Mouse (Mus musculus) kidney, embryonic 14.5 days (tissue): ENCODE measurements around the gene Dnah8. TPM values are rescaled to one million over a fixed set of nuclear protein-coding genes. Genes with fewer than 3 reads are reported as not detected.

Experiments used
- ATAC-seq: fragments of 200-750 bp; cut with Nextera tagmentation; 2 replicates; pipeline ENCODE4 v1.8.0; 2017; ENCODE audit warnings: moderate number of reproducible peaks, mild to moderate bottlenecking, moderate TSS enrichment, moderate library complexity; ENCODE audit not compliant: low FRiP score, low TSS enrichment
- H3K27ac ChIP-seq: fragments of 300-500 bp; sonication (generic); 2 replicates; pipeline ENCODE4 v1.5.1; 2014; ENCODE audit warnings: low read depth, mild to moderate bottlenecking, low read length, moderate library complexity, mixed read lengths
- H3K27me3 ChIP-seq: fragments of 300-500 bp; sonication (generic); 2 replicates; pipeline ENCODE4 v1.6.1; 2014; ENCODE audit warnings: mild to moderate bottlenecking, low read length; ENCODE audit not compliant: control insufficient read depth, insufficient read depth
- H3K36me3 ChIP-seq: fragments of 300-500 bp; sonication (generic); 2 replicates; pipeline ENCODE4 v1.6.1; 2014; ENCODE audit warnings: low read length, mixed read lengths; ENCODE audit not compliant: control insufficient read depth, insufficient read depth
- H3K4me1 ChIP-seq: fragments of 300-500 bp; sonication (generic); 2 replicates; pipeline ENCODE4 v1.6.1; 2014; ENCODE audit warnings: low read length, mixed read lengths; ENCODE audit not compliant: control insufficient read depth, insufficient read depth
- H3K4me2 ChIP-seq: fragments of 300-500 bp; sonication (generic); replicated peaks from 2 replicates; pipeline ENCODE4 v1.6.1; 2014; ENCODE audit warnings: low read depth, mild to moderate bottlenecking, low read length
- H3K4me3 ChIP-seq: fragments of 300-500 bp; sonication (generic); 2 replicates; pipeline ENCODE4 v1.5.1; 2014; ENCODE audit warnings: mild to moderate bottlenecking, low read length
- H3K9ac ChIP-seq: fragments of 300-500 bp; sonication (generic); 2 replicates; pipeline ENCODE4 v1.6.1; 2014; ENCODE audit warnings: low read depth, mild to moderate bottlenecking, low read length, moderate library complexity
- H3K9me3 ChIP-seq: fragments of 300-500 bp; sonication (generic); 2 replicates; pipeline ENCODE4 v1.6.1; 2016; ENCODE audit warnings: low read length; ENCODE audit not compliant: control insufficient read depth
- WGBS: fragments of 180-500 bp; shearing (Covaris S2); extraction: QIAGEN DNeasy Blood & Tissue Kit; methylation state at CpG from one replicate; pipeline ENCODE4 v1.1.7; 2014; 5-methylcytosine and 5-hydroxymethylcytosine counted together
- polyA plus RNA-seq: library from polyadenylated mRNA; unstranded; fragments of >200 nt; fragmentation: Nextera tagmentation; extraction: Ambion mirVana; gene quantifications from 2 replicates; pipeline ENCODE4 v1.2.1, GENCODE M21; 2014

Dnah8 gene
- polyA plus RNA-seq, 1 experiment from 2014 or later = 0.61 TPM

GRCm38 (mm10) chr17:30764276-30764675, 140.1 kb downstream of the Dnah8 start:
- no peak overlapping the region for H3K4me3 ChIP-seq
- WGBS = 91% methylated on average over 8 of the region's 8 CpGs
- H3K4me2 ChIP-seq = no peak overlapping the region
- no peaks in the 10 kb centered on the region for H3K9me3 ChIP-seq
- H3K4me1 ChIP-seq = no peaks in the 10 kb centered on the region
- H3K27me3 ChIP-seq = no peaks in the 10 kb centered on the region
- ATAC-seq = no peak
- no peaks in the 10 kb centered on the region for H3K36me3 ChIP-seq
- no peak overlapping the region for H3K27ac ChIP-seq
- H3K9ac ChIP-seq = no peak overlapping the region

GRCm38 (mm10) chr17:30774416-30774815, 150.3 kb downstream of the Dnah8 start:
- no peak for ATAC-seq
- H3K9me3 ChIP-seq = no peaks in the 10 kb centered on the region
- H3K27me3 ChIP-seq = no peaks in the 10 kb centered on the region
- H3K9ac ChIP-seq = no peak overlapping the region
- H3K4me1 ChIP-seq = no peaks in the 10 kb centered on the region
- no peak overlapping the region for H3K27ac ChIP-seq
- H3K4me2 ChIP-seq = no peak overlapping the region
- H3K4me3 ChIP-seq = no peak overlapping the region
- no peaks in the 10 kb centered on the region for H3K36me3 ChIP-seq

GRCm38 (mm10) chr17:30775096-30775495, 150.9 kb downstream of the Dnah8 start:
- no peaks in the 10 kb centered on the region for H3K27me3 ChIP-seq
- no peak overlapping the region for H3K9ac ChIP-seq
- H3K36me3 ChIP-seq = no peaks in the 10 kb centered on the region
- no peaks in the 10 kb centered on the region for H3K9me3 ChIP-seq
- WGBS = 21% methylated on average over 5 of the region's 5 CpGs
- H3K27ac ChIP-seq = no peak overlapping the region
- H3K4me2 ChIP-seq = no peak overlapping the region
- no peak for ATAC-seq
- no peak overlapping the region for H3K4me3 ChIP-seq
- no peaks in the 10 kb centered on the region for H3K4me1 ChIP-seq

- H3K36me3 ChIP-seq = no peaks in the 10 kb centered on the region
- H3K27ac ChIP-seq = no peak overlapping the region
- no peaks in the 10 kb centered on the region for H3K9me3 ChIP-seq
These were observed 156.9 kb downstream of the Dnah8 start for GRCm38 (mm10) chr17:30781046-30781445.

GRCm38 (mm10) chr17:30782286-30782685, 158.1 kb downstream of the Dnah8 start:
- 79% methylated on average over 14 of the region's 14 CpGs for WGBS
- no peak overlapping the region for H3K4me2 ChIP-seq
- no peaks in the 10 kb centered on the region for H3K9me3 ChIP-seq
- H3K4me3 ChIP-seq = no peak overlapping the region
- no peak for ATAC-seq
- H3K9ac ChIP-seq = no peak overlapping the region
- H3K27me3 ChIP-seq = no peaks in the 10 kb centered on the region
- no peaks in the 10 kb centered on the region for H3K4me1 ChIP-seq
- H3K27ac ChIP-seq = no peak overlapping the region
- H3K36me3 ChIP-seq = no peaks in the 10 kb centered on the region

More at GRCm38 (mm10) chr17:30781046-30781445, 156.9 kb downstream of the Dnah8 start:
- H3K4me3 ChIP-seq = no peak overlapping the region
- no peaks in the 10 kb centered on the region for H3K4me1 ChIP-seq
- H3K4me2 ChIP-seq = no peak overlapping the region
- 77% methylated on average over 8 of the region's 8 CpGs for WGBS
- no peak overlapping the region for H3K9ac ChIP-seq
- H3K27me3 ChIP-seq = no peaks in the 10 kb centered on the region
- ATAC-seq = no peak

GRCm38 (mm10) chr17:30788361-30788760, 164.2 kb downstream of the Dnah8 start:
- H3K4me2 ChIP-seq = no peak overlapping the region
- H3K9ac ChIP-seq = no peak overlapping the region
- H3K4me1 ChIP-seq = no peaks in the 10 kb centered on the region
- ATAC-seq = no peak
- H3K27me3 ChIP-seq = no peaks in the 10 kb centered on the region
- H3K9me3 ChIP-seq = no peaks in the 10 kb centered on the region
- H3K36me3 ChIP-seq = no peaks in the 10 kb centered on the region
- H3K4me3 ChIP-seq = no peak overlapping the region
- 89% methylated on average over 8 of the region's 8 CpGs for WGBS
- no peak overlapping the region for H3K27ac ChIP-seq

- Histone ChIP-seq H3K27me3 (no peaks in the 10 kb centered on the region), H3K4me1 (no peaks in the 10 kb centered on the region), H3K27ac (no peak overlapping the region), H3K4me2 (no peak overlapping the region), H3K36me3 (no peaks in the 10 kb centered on the region), H3K9me3 (no peaks in the 10 kb centered on the region), H3K9ac (no peak overlapping the region), H3K4me3 (no peak overlapping the region)
- ATAC-seq = no peak
- WGBS = 92% methylated on average over 7 of the region's 7 CpGs
These were observed 166.7 kb downstream of the Dnah8 start for GRCm38 (mm10) chr17:30790816-30791215.

GRCm38 (mm10) chr17:30792396-30792795, 168.2 kb downstream of the Dnah8 start:
- no peak overlapping the region for H3K9ac ChIP-seq
- no peak overlapping the region for H3K4me2 ChIP-seq
- 76% methylated on average over 6 of the region's 6 CpGs for WGBS

GRCm38 (mm10) chr17:30796616-30797015, 172.5 kb downstream of the Dnah8 start:
- WGBS = 88% methylated on average over 4 of the region's 4 CpGs
- H3K4me3 ChIP-seq = no peak overlapping the region
- no peaks in the 10 kb centered on the region for H3K4me1 ChIP-seq
- H3K27me3 ChIP-seq = no peaks in the 10 kb centered on the region
- no peak overlapping the region for H3K27ac ChIP-seq
- no peaks in the 10 kb centered on the region for H3K36me3 ChIP-seq
- no peaks in the 10 kb centered on the region for H3K9me3 ChIP-seq
- H3K9ac ChIP-seq = no peak overlapping the region
- no peak overlapping the region for H3K4me2 ChIP-seq
- ATAC-seq = no peak

More at GRCm38 (mm10) chr17:30792396-30792795, 168.2 kb downstream of the Dnah8 start:
- no peak for ATAC-seq
- H3K36me3 ChIP-seq = no peaks in the 10 kb centered on the region
- no peaks in the 10 kb centered on the region for H3K9me3 ChIP-seq
- H3K27me3 ChIP-seq = no peaks in the 10 kb centered on the region
- no peak overlapping the region for H3K4me3 ChIP-seq
- no peaks in the 10 kb centered on the region for H3K4me1 ChIP-seq
- no peak overlapping the region for H3K27ac ChIP-seq
